Mouse (Mus musculus) spleen, adult 2 months (tissue): ENCODE data around the gene Tsku.

Experiments used
- CTCF ChIP-seq: fragments of 200-500 bp; IDR thresholded peaks from 2 replicates; pipeline ENCODE4 v1.5.1; 2011; ENCODE audit warnings: mild to moderate bottlenecking, inconsistent platforms; ENCODE audit not compliant: insufficient read depth, insufficient read length, insufficient replicate concordance; ENCODE audit errors: extremely low read depth
- POLR2A ChIP-seq: fragments of 200-500 bp; IDR thresholded peaks from 2 replicates; pipeline ENCODE4 v1.6.1; 2011; ENCODE audit warnings: low read depth, low read length, inconsistent platforms

DNA sequence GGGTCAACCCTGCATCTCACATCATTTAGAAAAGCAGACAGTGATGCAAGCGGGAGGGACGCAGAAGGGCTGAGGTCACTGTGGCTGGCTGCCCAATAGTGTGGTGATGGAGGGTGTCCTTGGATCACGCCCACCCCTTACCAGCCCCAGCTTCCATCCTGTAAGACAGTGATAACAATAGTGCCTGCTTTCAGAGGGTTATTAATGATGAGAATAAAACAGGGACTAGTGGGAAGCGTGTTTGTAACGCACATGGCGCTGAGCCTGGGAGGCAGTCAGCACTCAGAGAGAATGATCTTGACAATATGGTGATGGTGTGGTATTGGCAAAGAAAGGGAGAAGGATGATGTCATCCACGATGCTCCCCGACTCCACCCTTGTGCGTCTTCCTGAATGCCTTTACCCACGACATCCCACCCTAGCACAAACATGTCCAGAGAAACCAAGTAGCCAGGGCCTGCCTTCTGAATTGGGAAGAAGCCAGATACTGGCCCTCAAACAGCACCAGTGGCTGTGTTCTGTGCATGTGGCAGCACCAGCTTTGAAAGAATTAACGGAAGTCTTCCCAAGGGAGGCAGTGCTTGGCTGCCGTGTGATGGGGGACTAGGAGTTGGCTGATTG is 27.9 kb upstream of the Tsku start:
- no peak for TF ChIP-seq POLR2A
- no peak for TF ChIP-seq CTCF
